2 mouse cellular contexts compared by ENCODE assay signal in the genomic region with DNA sequence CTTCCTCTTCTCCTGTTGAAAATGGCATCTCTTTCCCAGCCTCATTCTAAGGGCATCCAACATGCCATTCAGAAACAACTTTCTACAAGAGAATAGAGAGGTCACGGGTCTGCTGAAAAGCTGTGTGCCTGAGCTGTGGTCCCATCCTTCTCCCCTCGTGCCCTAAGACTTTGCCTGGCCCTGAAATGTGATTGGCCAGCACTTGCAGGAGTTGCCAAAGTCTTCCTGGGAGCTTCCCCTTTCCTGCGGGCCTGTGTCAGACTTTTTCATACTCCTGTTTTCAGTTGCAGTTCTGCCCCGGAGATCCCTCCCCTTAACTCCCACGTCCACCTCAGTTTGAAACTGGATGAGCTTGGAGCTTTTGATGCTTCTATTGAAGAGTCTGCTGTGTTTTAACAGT.
TF ChIP-seq lines count a peak whose summit lies in the region.

No protein-coding gene starts in this region.

TF ChIP-seq in CH12.LX, 34 proteins besides CTCF, POLR2A, EP300 and RAD21:
- TF ChIP-seq SMC3 (IDR thresholded peaks at IDR 0.05; ENCODE audit: low read depth, low read length) = no peak; the same call in 1 of the 2 replicates
- TF ChIP-seq KAT2A (IDR thresholded peaks at IDR 0.05; ENCODE audit: insufficient replicate concordance, low read length) = no peak
- 0 out of 2 replicates have a peak, but pooled peaks have one; percentile 50 for TF ChIP-seq CHD2 (IDR thresholded peaks at IDR 0.05; ENCODE audit: low read length)
- no peak; the same call in none of the 2 replicates for TF ChIP-seq MAX (IDR thresholded peaks at IDR 0.05; ENCODE audit: low read length)
- TF ChIP-seq NELFE (IDR thresholded peaks at IDR 0.05; ENCODE audit: low read depth, low read length) = no peak
- no peak for TF ChIP-seq NRF1 (IDR thresholded peaks at IDR 0.05; ENCODE audit: low read depth, low read length)
- TF ChIP-seq TCF12 (IDR thresholded peaks at IDR 0.05; ENCODE audit: low read depth, low read length) = no peak
- no peak for TF ChIP-seq ZC3H11A (IDR thresholded peaks at IDR 0.05; ENCODE audit: low read depth, low read length)
- no peak for TF ChIP-seq ZMIZ1 (IDR thresholded peaks at IDR 0.05; ENCODE audit: low read depth, low read length)
- peak; percentile 3; the same call in 1 of the 2 replicates for TF ChIP-seq ZNF384 (IDR thresholded peaks at IDR 0.05; ENCODE audit: low read depth, low read length)
- TF ChIP-seq POLR2AphosphoS2 (IDR thresholded peaks at IDR 0.05; ENCODE audit: low read depth, low read length) = no peak
- no peak for TF ChIP-seq USF1 (IDR thresholded peaks at IDR 0.05; ENCODE audit: low read depth, low read length)
- no peak for TF ChIP-seq MXI1 (IDR thresholded peaks at IDR 0.05; ENCODE audit: low read depth, low read length)
- no peak for TF ChIP-seq MAFK (IDR thresholded peaks at IDR 0.05; ENCODE audit: insufficient replicate concordance, low read length)
- TF ChIP-seq IRF4 (IDR thresholded peaks at IDR 0.05; ENCODE audit: low read depth, low read length) = peak; percentile 74
- peak; percentile 78 for TF ChIP-seq BHLHE40 (IDR thresholded peaks at IDR 0.05; ENCODE audit: low read depth, low read length)
- no peak for TF ChIP-seq E2F4 (IDR thresholded peaks at IDR 0.05; ENCODE audit: insufficient replicate concordance, low read depth, low read length)
- TF ChIP-seq TBP (conservative IDR thresholded peaks at IDR 0.05; ENCODE audit: low read depth, low read length) = no peak
- peak; percentile 37 for TF ChIP-seq ETS1 (conservative IDR thresholded peaks at IDR 0.05; ENCODE audit: low read depth, low read length)
- TF ChIP-seq RCOR1 (conservative IDR thresholded peaks at IDR 0.05; ENCODE audit: low read depth, low read length) = 0 out of 2 replicates have a peak, but pooled peaks have one; percentile 33
- TF ChIP-seq JUN (IDR thresholded peaks at IDR 0.05; ENCODE audit: insufficient read depth, low read depth, low read length) = no peak
- no peak for TF ChIP-seq PAX5 (IDR thresholded peaks at IDR 0.05; ENCODE audit: low read length)
- peak; percentile 26; the same call in 1 of the 2 replicates for TF ChIP-seq UBTF (IDR thresholded peaks at IDR 0.05; ENCODE audit: low read depth, low read length)
- TF ChIP-seq MYC (IDR thresholded peaks at IDR 0.05; ENCODE audit: low read depth, low read length) = 0 out of 2 replicates have a peak, but pooled peaks have one; percentile 27
- no peak for TF ChIP-seq GABPA (IDR thresholded peaks at IDR 0.05; ENCODE audit: insufficient replicate concordance, low read depth, low read length)
- TF ChIP-seq MEF2A (IDR thresholded peaks at IDR 0.05; ENCODE audit: borderline replicate concordance, low read depth, low read length) = no peak
- 0 out of 2 replicates have a peak, but pooled peaks have one; percentile 22 for TF ChIP-seq MAZ (IDR thresholded peaks at IDR 0.05; ENCODE audit: low read depth, low read length)
- TF ChIP-seq HCFC1 (IDR thresholded peaks at IDR 0.05; ENCODE audit: low read depth, low read length) = no peak; the same call in 1 of the 2 replicates
- TF ChIP-seq SIN3A (IDR thresholded peaks at IDR 0.05; ENCODE audit: low read length) = no peak; the same call in 1 of the 2 replicates
- TF ChIP-seq ZKSCAN1 (IDR thresholded peaks at IDR 0.05; ENCODE audit: borderline replicate concordance, low read depth, low read length) = no peak
- no peak for TF ChIP-seq USF2 (conservative IDR thresholded peaks at IDR 0.05; ENCODE audit: low read depth, low read length)
- peak; percentile 23; the same call in 1 of the 2 replicates for TF ChIP-seq CHD1 (IDR thresholded peaks at IDR 0.05; ENCODE audit: low read depth, low read length)
- TF ChIP-seq JUND (conservative IDR thresholded peaks at IDR 0.05; ENCODE audit: low read depth, low read length) = no peak; the same call in 1 of the 2 replicates
- TF ChIP-seq ELF1 (IDR thresholded peaks at IDR 0.05; ENCODE audit: low read depth, low read length) = peak; percentile 7; the same call in 1 of the 2 replicates
TF ChIP-seq in CH12.LX: peak in this region for 11.

TF ChIP-seq in MEL, 35 proteins besides CTCF, POLR2A, EP300 and RAD21:
- TF ChIP-seq MAFK (IDR thresholded peaks at IDR 0.05; ENCODE audit: borderline replicate concordance, low read depth, low read length) (no peak), ZC3H11A (IDR thresholded peaks at IDR 0.05; ENCODE audit: low read depth, low read length) (no peak), MEF2A (IDR thresholded peaks at IDR 0.05; ENCODE audit: extremely low read depth, insufficient replicate concordance, low read depth, low read length, poor library complexity, severe bottlenecking) (no peak), USF1 (IDR thresholded peaks at IDR 0.05; ENCODE audit: low read depth, low read length) (no peak), MAZ (IDR thresholded peaks at IDR 0.05; ENCODE audit: low read depth, low read length) (no peak), NRF1 (IDR thresholded peaks at IDR 0.05; ENCODE audit: insufficient read depth, low read depth, low read length, poor library complexity, severe bottlenecking) (no peak), ETS1 (IDR thresholded peaks at IDR 0.05; ENCODE audit: low read depth, low read length) (no peak), ZMIZ1 (IDR thresholded peaks at IDR 0.05; ENCODE audit: low read depth, low read length) (no peak), USF2 (IDR thresholded peaks at IDR 0.05; ENCODE audit: borderline replicate concordance in 1 of 2, insufficient read depth in 1 of 2, low read depth in 1 of 2, low read length in 2 of 2) (no peak), UBTF (IDR thresholded peaks at IDR 0.05; ENCODE audit: borderline replicate concordance, insufficient read depth, low read depth, low read length) (no peak), RCOR1 (IDR thresholded peaks at IDR 0.05; ENCODE audit: low read depth, low read length) (no peak), TCF12 (IDR thresholded peaks at IDR 0.05; ENCODE audit: low read depth, low read length) (no peak), ELF1 (IDR thresholded peaks at IDR 0.05; ENCODE audit: low read depth, low read length) (no peak), MYC (IDR thresholded peaks at IDR 0.05; ENCODE audit: low read depth, low read length) (no peak), TBP (IDR thresholded peaks at IDR 0.05; ENCODE audit: low read depth, low read length) (no peak)
TF ChIP-seq in MEL: peak in this region for 0.
